Mouse (Mus musculus) limb, embryonic 12.5 days (tissue): Measurements from ENCODE around the gene Asic3. TPM values are rescaled to one million over a fixed set of nuclear protein-coding genes. Genes with fewer than 3 reads are reported as not detected.
A peak's percentile ranks its signal among the peaks of the same experiment; 100 is the strongest.

Experiments used
- ATAC-seq: fragments of 200-750 bp; cut with Nextera tagmentation; 2 replicates; pipeline ENCODE4 v1.8.0; 2017; ENCODE audit warnings: low read depth, moderate TSS enrichment; ENCODE audit not compliant: insufficient number of reproducible peaks, insufficient read depth, low FRiP score, low TSS enrichment
- H3K27ac ChIP-seq: fragments of 300-500 bp; sonication (generic); 2 replicates; pipeline ENCODE4 v1.5.1; 2016; ENCODE audit warnings: mild to moderate bottlenecking, moderate library complexity
- H3K27me3 ChIP-seq: fragments of 300-500 bp; sonication (generic); 2 replicates; pipeline ENCODE4 v1.6.1; 2016; ENCODE audit warnings: mild to moderate bottlenecking, moderate library complexity
- H3K36me3 ChIP-seq: fragments of 300-500 bp; sonication (generic); 2 replicates; pipeline ENCODE4 v1.6.1; 2016; ENCODE audit warnings: mild to moderate bottlenecking, moderate library complexity
- H3K4me1 ChIP-seq: fragments of 300-500 bp; sonication (generic); replicated peaks from 2 replicates; pipeline ENCODE4 v1.6.1; 2016
- H3K4me2 ChIP-seq: fragments of 300-500 bp; sonication (generic); 2 replicates; pipeline ENCODE4 v1.6.1; 2016; ENCODE audit warnings: mild to moderate bottlenecking, moderate library complexity
- H3K4me3 ChIP-seq: fragments of 300-500 bp; sonication (generic); replicated peaks from 2 replicates; pipeline ENCODE4 v1.5.1; 2016; ENCODE audit warnings: mild to moderate bottlenecking
- H3K9ac ChIP-seq: fragments of 300-500 bp; sonication (generic); replicated peaks from 2 replicates; pipeline ENCODE4 v1.6.1; 2016; ENCODE audit warnings: mild to moderate bottlenecking, moderate library complexity
- H3K9me3 ChIP-seq: fragments of 300-500 bp; sonication (generic); 2 replicates; pipeline ENCODE4 v1.6.1; 2016; ENCODE audit warnings: mild to moderate bottlenecking, moderate library complexity
- WGBS: fragments of 180-500 bp; shearing (Covaris S2); methylation state at CpG from one replicate; pipeline ENCODE4 v1.1.7; 2016; 5-methylcytosine and 5-hydroxymethylcytosine counted together
- polyA plus RNA-seq: library from polyadenylated mRNA; unstranded; fragments of >200 nt; fragmentation: Nextera tagmentation; extraction: Ambion mirVana; gene quantifications from 2 replicates; pipeline ENCODE4 v1.2.1, GENCODE M21; 2016

Asic3 gene
- 1.2 and 1.7 TPM in 2 replicates for polyA plus RNA-seq

GRCm38 (mm10) chr5:24413042-24413693 is at the start of gene Asic3:
Asic3 (plus strand) TSS chr5:24413392.
- Histone ChIP-seq H3K4me3 (no peak within 1 kb of the TSS), H3K4me1 (peaks cover 24% of the 10 kb centered on the region), H3K36me3 (peaks cover 16% of the 10 kb centered on the region; the same call in 1 of the 2 replicates), H3K9ac (no peak within 1 kb of the TSS), H3K27me3 (no peaks in the 10 kb centered on the region), H3K27ac (peak within 1 kb of the TSS; percentile 32), H3K4me2 (peak within 1 kb of the TSS; percentile 35), H3K9me3 (no peaks in the 10 kb centered on the region)
- WGBS: 36% methylated on average over 11 of the region's 11 CpGs
- no peak for ATAC-seq

- H3K4me2 ChIP-seq: no peak overlapping the region
- H3K36me3 ChIP-seq: no peaks in the 10 kb centered on the region
- H3K9ac ChIP-seq: no peak overlapping the region
- no peak overlapping the region for H3K4me3 ChIP-seq
- H3K9me3 ChIP-seq: no peaks in the 10 kb centered on the region
- no peak for ATAC-seq
- H3K27ac ChIP-seq: no peak overlapping the region
- H3K27me3 ChIP-seq: 0 out of 2 replicates have a peak, but pooled peaks cover 4% of the 10 kb centered on the region
- WGBS: 86% methylated on average over 2 of the region's 2 CpGs
- H3K4me1 ChIP-seq: peaks cover 6% of the 10 kb centered on the region; the same call in 1 of the 2 replicates
Observed at GRCm38 (mm10) chr5:24363467-24363866, 49.7 kb upstream of the Asic3 start.

GRCm38 (mm10) chr5:24364061-24364460 is 49.1 kb upstream of the Asic3 start:
- no peak overlapping the region for H3K27ac ChIP-seq
- no peaks in the 10 kb centered on the region for H3K9me3 ChIP-seq
- no peak overlapping the region for H3K4me2 ChIP-seq
- H3K4me1 ChIP-seq: peaks cover 6% of the 10 kb centered on the region; the same call in 1 of the 2 replicates
- H3K27me3 ChIP-seq: 0 out of 2 replicates have a peak, but pooled peaks cover 4% of the 10 kb centered on the region
- H3K4me3 ChIP-seq: no peak overlapping the region
- 61% methylated on average over 3 of the region's 3 CpGs for WGBS
- no peak overlapping the region for H3K9ac ChIP-seq
- no peaks in the 10 kb centered on the region for H3K36me3 ChIP-seq
- ATAC-seq: no peak

GRCm38 (mm10) chr5:24364508-24364907 is 48.7 kb upstream of the Asic3 start, which contains the start of gene Nos3:
Nos3 (plus strand) TSS chr5:24364810.
- WGBS: 70% methylated on average over 12 of the region's 12 CpGs
- no peak for ATAC-seq
- no peak within 1 kb of the TSS for H3K4me3 ChIP-seq
- 0 out of 2 replicates have a peak within 1 kb of the TSS, but pooled peaks have one; percentile 5 for H3K9ac ChIP-seq
- no peaks in the 10 kb centered on the region for H3K9me3 ChIP-seq
- H3K36me3 ChIP-seq: no peaks in the 10 kb centered on the region
- H3K27me3 ChIP-seq: 0 out of 2 replicates have a peak, but pooled peaks cover 4% of the 10 kb centered on the region
- H3K4me1 ChIP-seq: peaks cover 6% of the 10 kb centered on the region; the same call in 1 of the 2 replicates
- H3K4me2 ChIP-seq: no peak within 1 kb of the TSS
- no peak within 1 kb of the TSS for H3K27ac ChIP-seq

DNA sequence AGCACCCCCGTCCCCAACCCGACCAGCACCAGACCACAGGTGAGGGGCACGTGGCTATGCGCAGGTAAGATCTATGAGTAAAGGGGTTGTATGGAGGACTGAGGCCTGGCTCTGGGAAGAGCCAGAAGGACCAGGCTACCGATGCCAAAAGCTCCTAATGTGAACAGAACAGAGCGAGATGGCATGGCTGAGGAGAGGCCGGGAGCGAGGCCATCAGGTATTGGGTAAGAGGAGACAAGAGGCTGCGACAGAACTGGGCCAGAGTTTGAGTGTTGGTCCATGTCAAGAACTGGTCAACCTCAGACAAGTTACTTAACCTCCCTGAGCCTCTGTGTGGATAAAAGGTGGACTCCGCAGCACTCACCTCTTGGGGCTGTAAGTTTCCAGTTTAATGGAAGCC is 48.2 kb upstream of the Asic3 start:
- ATAC-seq: no peak
- 85% methylated on average over 10 of the region's 10 CpGs for WGBS
- Histone ChIP-seq H3K9ac (0 out of 2 replicates have a peak overlapping the region, but pooled peaks have one; percentile 5), H3K36me3 (no peaks in the 10 kb centered on the region), H3K4me3 (no peak overlapping the region), H3K27ac (no peak overlapping the region), H3K4me2 (no peak overlapping the region), H3K4me1 (peaks cover 6% of the 10 kb centered on the region; the same call in 1 of the 2 replicates), H3K9me3 (no peaks in the 10 kb centered on the region), H3K27me3 (0 out of 2 replicates have a peak, but pooled peaks cover 4% of the 10 kb centered on the region)

GRCm38 (mm10) chr5:24365528-24365927 is 47.7 kb upstream of the Asic3 start:
- H3K4me2 ChIP-seq: no peak overlapping the region
- no peak overlapping the region for H3K4me3 ChIP-seq
- no peaks in the 10 kb centered on the region for H3K9me3 ChIP-seq
- ATAC-seq: no peak
- H3K4me1 ChIP-seq: peaks cover 5% of the 10 kb centered on the region; the same call in 1 of the 2 replicates
- H3K9ac ChIP-seq: 0 out of 2 replicates have a peak overlapping the region, but pooled peaks have one; percentile 5
- H3K36me3 ChIP-seq: no peaks in the 10 kb centered on the region
- 38% methylated on average over 5 of the region's 5 CpGs for WGBS
- no peak overlapping the region for H3K27ac ChIP-seq
- 0 out of 2 replicates have a peak, but pooled peaks cover 4% of the 10 kb centered on the region for H3K27me3 ChIP-seq

GRCm38 (mm10) chr5:24366426-24366825 is 46.8 kb upstream of the Asic3 start:
- H3K36me3 ChIP-seq: no peaks in the 10 kb centered on the region
- H3K4me3 ChIP-seq: no peak overlapping the region
- no peaks in the 10 kb centered on the region for H3K9me3 ChIP-seq
- H3K4me1 ChIP-seq: peaks cover under 1% of the 10 kb centered on the region; the same call in 1 of the 2 replicates
- ATAC-seq: no peak
- H3K27ac ChIP-seq: no peak overlapping the region
- no peak overlapping the region for H3K4me2 ChIP-seq
- H3K9ac ChIP-seq: no peak overlapping the region
- H3K27me3 ChIP-seq: 0 out of 2 replicates have a peak, but pooled peaks cover 4% of the 10 kb centered on the region
- WGBS: 82% methylated on average over 9 of the region's 9 CpGs

DNA sequence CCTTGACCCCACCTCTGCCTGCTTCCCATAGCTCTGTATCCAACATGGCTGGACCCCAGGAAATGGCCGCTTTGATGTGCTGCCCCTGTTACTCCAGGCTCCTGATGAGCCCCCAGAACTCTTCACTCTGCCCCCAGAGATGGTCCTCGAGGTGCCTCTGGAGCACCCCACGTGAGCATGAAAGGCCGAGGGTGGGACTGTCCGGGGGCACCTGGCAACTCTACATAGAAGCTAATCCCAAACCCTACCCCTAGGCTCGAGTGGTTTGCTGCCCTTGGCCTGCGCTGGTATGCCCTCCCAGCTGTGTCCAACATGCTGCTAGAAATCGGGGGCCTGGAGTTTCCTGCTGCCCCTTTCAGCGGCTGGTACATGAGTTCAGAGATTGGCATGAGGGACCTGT is 43.4 kb upstream of the Asic3 start:
- 75% methylated on average over 9 of the region's 9 CpGs for whole genome bisulfite sequencing
- H3K36me3 ChIP-seq: no peaks in the 10 kb centered on the region
- no peak for ATAC-seq

GRCm38 (mm10) chr5:24373807-24374206 is 39.4 kb upstream of the Asic3 start:
- ATAC-seq: no peak
- H3K27me3 ChIP-seq: peaks cover 3% of the 10 kb centered on the region; the same call in 1 of the 2 replicates
- 75% methylated on average over 5 of the region's 5 CpGs for WGBS
- no peaks in the 10 kb centered on the region for H3K36me3 ChIP-seq
- 0 out of 2 replicates have a peak, but pooled peaks cover 3% of the 10 kb centered on the region for H3K4me1 ChIP-seq
- H3K4me3 ChIP-seq: no peak overlapping the region
- no peaks in the 10 kb centered on the region for H3K9me3 ChIP-seq
- H3K27ac ChIP-seq: no peak overlapping the region
- H3K9ac ChIP-seq: no peak overlapping the region
- H3K4me2 ChIP-seq: no peak overlapping the region

More for the DNA sequence above, 43.4 kb upstream of the Asic3 start:
- 0 out of 2 replicates have a peak, but pooled peaks cover 2% of the 10 kb centered on the region for H3K27me3 ChIP-seq
- no peak overlapping the region for H3K9ac ChIP-seq
- no peak overlapping the region for H3K27ac ChIP-seq
- no peak overlapping the region for H3K4me2 ChIP-seq
- no peaks in the 10 kb centered on the region for H3K9me3 ChIP-seq
- H3K4me3 ChIP-seq: no peak overlapping the region
- peaks cover 3% of the 10 kb centered on the region; the same call in 1 of the 2 replicates for H3K4me1 ChIP-seq

DNA sequence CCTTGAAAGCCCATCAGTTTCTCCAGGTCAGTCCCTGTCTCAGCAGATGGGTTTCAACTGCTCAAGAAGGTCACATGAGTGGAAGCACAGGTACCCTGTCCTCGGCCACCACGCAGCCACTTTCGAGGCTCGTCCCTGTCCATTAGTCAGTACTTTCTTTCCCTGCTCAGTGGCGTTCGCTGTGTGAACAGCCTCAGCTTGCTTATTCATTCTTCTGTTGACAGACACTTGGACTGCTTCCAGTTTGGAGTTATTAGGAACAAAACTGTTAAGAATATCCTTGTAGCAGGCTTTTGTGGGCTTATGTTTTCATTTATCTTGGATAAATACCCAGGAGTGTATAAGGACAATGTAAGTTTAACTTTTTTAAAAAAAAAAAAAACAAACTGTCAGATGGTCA is 39.0 kb upstream of the Asic3 start:
- WGBS: 73% methylated on average over 6 of the region's 6 CpGs
- no peak for ATAC-seq
- H3K36me3 ChIP-seq: no peaks in the 10 kb centered on the region
- no peaks in the 10 kb centered on the region for H3K9me3 ChIP-seq
- peaks cover 3% of the 10 kb centered on the region; the same call in 1 of the 2 replicates for H3K27me3 ChIP-seq
- H3K4me3 ChIP-seq: no peak overlapping the region
- no peak overlapping the region for H3K27ac ChIP-seq
- no peak overlapping the region for H3K4me2 ChIP-seq
- 0 out of 2 replicates have a peak, but pooled peaks cover 3% of the 10 kb centered on the region for H3K4me1 ChIP-seq
- no peak overlapping the region for H3K9ac ChIP-seq

- Histone ChIP-seq H3K4me3 (no peak overlapping the region), H3K9me3 (no peaks in the 10 kb centered on the region), H3K27me3 (peaks cover 3% of the 10 kb centered on the region; the same call in 1 of the 2 replicates), H3K27ac (no peak overlapping the region), H3K9ac (no peak overlapping the region), H3K36me3 (no peaks in the 10 kb centered on the region), H3K4me1 (0 out of 2 replicates have a peak, but pooled peaks cover 3% of the 10 kb centered on the region), H3K4me2 (no peak overlapping the region)
- no peak for ATAC-seq
- WGBS: 87% methylated on average over 7 of the region's 7 CpGs
Observed at GRCm38 (mm10) chr5:24374666-24375328, 38.4 kb upstream of the Asic3 start.
